Mouse (Mus musculus) induced T-regulatory cell, adult 2 months (primary cell): Measurements from ENCODE around the gene Cd320.
"Not testable (repeated sequence)": the region's sequence is repeated elsewhere in the genome, so short reads cannot be mapped to it uniquely, and the experiment has no call there.

ENCODE experiments used
- DNase-seq: peaks from one replicate; pipeline ENCODE4 v3.0.0-alpha.2; 2012; ENCODE audit warnings: low read depth

The Cd320 gene

GRCm38 (mm10) chr17:33842966-33843795, at the start of gene Cd320:
Gene Cd320 (plus strand): TSS chr17:33843091.
- peak; percentile 96 for DNase-seq

GRCm38 (mm10) chr17:33798306-33798705, 44.6 kb upstream of the Cd320 start:
- no peak for DNase-seq

DNA sequence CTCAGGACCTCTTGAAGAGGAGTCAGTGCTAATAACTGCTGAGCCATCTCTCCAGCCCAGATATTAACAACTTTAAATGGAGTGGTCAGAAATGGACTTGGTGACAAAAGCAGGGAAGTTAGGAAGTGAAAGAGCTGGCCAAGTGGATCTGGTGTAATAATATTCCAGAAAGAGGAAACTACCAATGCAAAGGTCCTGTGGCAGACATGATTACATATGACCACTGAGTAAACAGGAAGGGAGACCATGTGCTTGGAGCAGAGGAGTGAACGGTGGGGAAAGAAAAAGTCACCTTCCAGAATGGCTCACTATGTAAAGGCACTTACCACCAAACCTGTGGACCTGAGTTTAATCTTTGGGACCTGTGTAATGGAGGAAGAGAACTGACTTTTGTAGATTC, 43.6 kb upstream of the Cd320 start:
- no peak for DNase-seq

DNA sequence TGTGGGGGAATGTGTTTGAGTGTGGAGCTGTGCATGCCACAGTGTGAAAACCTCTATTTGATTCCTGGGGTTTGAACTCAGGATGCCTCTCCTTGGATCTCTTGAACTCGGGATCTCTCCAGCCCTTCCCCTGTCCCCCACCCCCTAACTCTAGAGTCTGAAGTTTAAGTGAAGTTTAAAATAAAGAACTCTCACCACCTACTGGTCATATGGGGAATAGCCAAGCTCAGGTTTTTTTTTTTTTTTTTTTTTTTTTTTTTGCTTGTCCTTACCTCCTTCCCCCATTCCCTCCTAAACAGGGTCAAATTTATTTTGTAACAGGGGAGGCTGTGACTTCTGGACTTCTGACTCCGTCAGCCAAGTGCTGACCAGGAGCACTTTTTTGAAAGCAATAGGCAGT, 40.7 kb upstream of the Cd320 start:
- DNase-seq = peak; percentile 73

GRCm38 (mm10) chr17:33804205-33804604, 38.7 kb upstream of the Cd320 start:
- DNase-seq = no peak

DNA sequence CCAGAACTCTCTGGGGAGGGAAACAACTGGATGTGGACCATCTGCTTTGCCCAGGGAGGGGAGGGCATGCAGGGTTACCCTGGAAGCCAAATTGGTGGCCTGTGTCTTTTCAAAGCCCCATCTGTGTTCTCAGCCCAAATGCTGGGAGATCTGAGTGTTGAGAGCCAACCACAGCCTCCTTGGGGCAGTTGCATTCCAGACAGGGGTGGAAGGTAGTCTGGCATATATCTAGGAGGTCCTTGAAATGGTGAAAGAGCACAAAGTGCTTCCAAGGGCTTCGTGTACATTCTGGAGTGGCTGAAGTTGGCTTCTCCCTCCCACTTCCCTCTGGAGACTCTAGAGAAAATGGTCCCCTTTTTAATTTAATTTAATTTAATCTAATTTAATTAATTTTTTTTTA, 38.1 kb upstream of the Cd320 start:
- DNase-seq = no peak

GRCm38 (mm10) chr17:33807181-33807888, 35.6 kb upstream of the Cd320 start:
- DNase-seq = no peak

- DNase-seq = no peak
Measured at GRCm38 (mm10) chr17:33808192-33808591, 34.7 kb upstream of the Cd320 start.

- peak; percentile 97 for DNase-seq
Measured at GRCm38 (mm10) chr17:33810334-33811141, 32.4 kb upstream of the Cd320 start, which contains the start of gene Kank3. Gene Kank3 (plus strand): TSS chr17:33810519.

- DNase-seq = no peak
Measured at GRCm38 (mm10) chr17:33811142-33811516, 31.8 kb upstream of the Cd320 start.

DNA sequence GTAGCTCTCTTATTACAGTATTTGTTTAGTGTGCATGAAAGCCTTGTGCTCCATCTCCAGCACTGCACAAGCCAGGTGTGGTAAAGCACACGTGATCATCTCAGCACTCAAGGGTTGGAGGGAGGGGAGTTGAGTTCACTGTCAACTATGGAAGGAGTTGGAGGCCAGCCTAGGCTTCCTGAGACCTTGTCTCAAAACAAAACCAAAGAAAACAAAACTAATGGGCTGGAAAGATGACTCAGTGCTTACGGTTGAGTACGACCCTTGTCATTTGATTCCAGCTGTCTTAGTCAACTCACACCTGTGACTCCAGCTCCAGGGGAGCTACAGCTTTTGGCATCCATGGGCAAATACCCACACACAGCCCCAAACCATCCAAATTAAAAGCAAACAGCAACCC, 30.4 kb upstream of the Cd320 start:
- no peak for DNase-seq

DNA sequence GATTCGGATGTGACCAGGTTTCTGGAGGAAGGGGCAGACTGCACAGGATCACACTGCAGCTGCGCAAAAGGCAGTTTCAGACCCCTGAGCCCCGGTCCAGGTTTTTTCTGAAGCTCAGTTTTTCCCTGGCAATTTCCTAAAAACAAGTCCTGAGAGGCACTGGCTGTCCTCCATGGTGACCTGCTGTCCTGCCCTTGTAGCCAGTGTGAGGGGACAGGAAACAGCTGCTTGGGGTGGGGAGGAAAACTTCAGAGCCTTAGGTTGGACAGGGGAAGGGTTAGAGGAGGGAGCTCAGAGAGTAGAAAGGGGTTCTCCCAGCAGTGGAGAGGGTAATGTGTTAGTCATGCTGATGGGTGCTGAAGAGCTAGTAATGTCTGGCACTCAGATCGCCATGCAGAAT, 29.9 kb upstream of the Cd320 start:
- no peak for DNase-seq

GRCm38 (mm10) chr17:33815399-33815798, 27.5 kb upstream of the Cd320 start:
- DNase-seq = no peak

- no peak for DNase-seq
Measured at GRCm38 (mm10) chr17:33816612-33817011, 26.3 kb upstream of the Cd320 start.

GRCm38 (mm10) chr17:33817184-33817968, 25.5 kb upstream of the Cd320 start:
- DNase-seq = peak; percentile 92

GRCm38 (mm10) chr17:33817969-33818643, 24.8 kb upstream of the Cd320 start:
- DNase-seq = no peak

GRCm38 (mm10) chr17:33822436-33822959, 20.4 kb upstream of the Cd320 start:
- no peak for DNase-seq

DNA sequence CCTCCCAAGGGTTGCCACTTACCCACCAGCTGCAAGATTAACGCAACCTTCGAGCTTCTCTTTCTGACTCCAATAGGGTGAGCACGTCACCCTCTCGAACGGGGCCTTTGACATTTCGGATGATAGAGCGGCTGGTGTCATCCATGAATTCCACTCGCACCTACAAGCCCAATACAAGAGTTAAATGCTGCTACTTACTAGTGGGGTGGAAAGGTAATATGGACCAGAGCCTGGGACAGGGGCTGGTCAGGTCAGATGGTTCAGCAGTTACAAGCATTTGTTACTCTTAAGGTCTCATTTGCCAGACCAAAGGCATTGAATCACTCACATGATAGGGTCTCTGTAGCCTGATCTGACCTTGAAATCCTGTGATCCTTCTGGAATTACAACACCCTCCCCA, 19.7 kb upstream of the Cd320 start:
- not testable (repeated sequence) for DNase-seq

DNA sequence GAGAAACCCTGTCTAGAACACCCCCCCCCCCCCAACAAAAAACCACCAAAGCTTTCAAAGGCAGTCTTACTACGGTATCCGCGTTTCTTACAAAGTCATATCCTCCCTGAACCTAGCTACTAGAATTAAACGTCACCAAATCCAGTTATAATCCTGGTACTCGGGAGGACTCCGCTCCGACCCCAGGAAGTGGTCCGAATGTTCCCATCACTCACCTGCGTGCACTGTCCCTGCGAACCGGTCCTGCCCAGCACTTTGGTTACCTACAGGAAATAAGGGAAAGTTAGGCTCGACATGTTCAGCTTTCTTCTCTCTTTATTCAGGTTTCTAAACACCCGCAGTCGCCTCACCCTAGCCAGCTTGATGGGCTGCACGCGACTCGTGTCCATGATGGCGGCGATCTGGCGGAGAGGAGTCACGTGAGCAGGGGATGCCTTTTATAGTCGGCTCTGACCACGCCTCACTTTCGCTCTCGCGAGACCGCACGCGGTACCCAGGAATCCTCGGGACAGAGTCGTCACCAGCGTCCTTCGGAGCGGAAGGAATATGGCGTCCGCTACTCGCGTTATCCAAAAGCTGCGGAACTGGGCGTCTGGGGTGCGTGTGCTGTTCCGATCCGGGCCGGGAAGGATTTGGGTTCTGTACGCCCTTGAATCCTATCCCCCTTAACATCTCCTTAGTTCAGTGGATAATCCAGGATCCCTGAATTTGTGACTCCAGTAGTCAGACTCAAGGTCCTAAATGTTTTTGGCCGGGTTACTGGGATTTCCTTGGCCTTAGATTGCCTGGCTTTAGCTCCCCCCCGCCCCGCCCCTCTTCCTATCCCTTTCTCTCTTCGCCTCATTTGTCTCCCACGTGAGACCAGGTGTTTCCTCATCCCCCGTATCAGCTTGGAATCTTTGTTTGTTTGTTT, 18.6 kb upstream of the Cd320 start, which contains the start of the genes Rps28 and Ndufa7:
Gene Rps28 (minus strand): TSS at position 479 of the 913 bp plus-strand sequence.
Gene Ndufa7 (plus strand): TSS at position 489 of the 913 bp plus-strand sequence.
- DNase-seq = peak; percentile 99

DNA sequence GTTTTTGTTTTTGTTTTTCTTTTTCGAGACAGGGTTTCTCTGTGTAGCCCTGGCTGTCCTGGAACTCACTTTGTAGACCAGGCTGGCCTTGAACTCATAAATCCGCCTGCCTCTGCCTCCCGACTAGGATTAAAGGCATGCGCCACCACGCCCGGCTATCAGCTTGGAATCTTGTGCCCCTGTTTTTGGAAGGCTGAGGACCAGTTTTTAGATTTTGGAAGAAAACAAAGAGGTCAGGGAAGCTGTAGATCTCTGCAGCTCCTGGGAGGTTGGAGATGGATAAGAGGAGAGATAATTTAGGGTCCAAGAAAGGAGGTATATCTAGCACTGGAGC, 17.9 kb upstream of the Cd320 start:
- DNase-seq = not testable (repeated sequence)
